Mouse (Mus musculus): ENCODE measurements around the gene Slc7a8.

- TF ChIP-seq POLR2A (IDR thresholded peaks at IDR 0.05; ENCODE audit: low read depth, low read length): no peak
- TF ChIP-seq CTCF (IDR thresholded peaks at IDR 0.05; ENCODE audit: extremely low read depth, insufficient read length, insufficient replicate concordance, low read depth, low read length): no peak
These were observed 83.0 kb downstream of the Slc7a8 start, which contains the start of gene Gm29776 for GRCm38 (mm10) chr14:54698733-54699132.
